Mouse (Mus musculus) gonadal fat pad, adult 2 months (tissue): ENCODE data around the gene Mical1. TPM values are rescaled to one million over a fixed set of nuclear protein-coding genes. Genes with fewer than 3 reads are reported as not detected.

Experiments used
- DNase-seq: peaks from one replicate; pipeline ENCODE4 v3.0.0-alpha.2; 2012; ENCODE audit warnings: low read depth
- polyA plus RNA-seq: library from polyadenylated mRNA; depleted of rRNA; stranded (reverse); fragments of >200 nt; gene quantifications from 2 replicates; pipeline ENCODE4 v1.2.3, GENCODE M21; 2012; rRNA removed

Mical1 gene
- 15.1 and 19.9 TPM in 2 replicates for polyA plus RNA-seq

GRCm38 (mm10) chr10:41476171-41477017 lies at the start of gene Mical1:
Mical1 (plus strand) TSS chr10:41476314.
- DNase-seq: no peak

DNA sequence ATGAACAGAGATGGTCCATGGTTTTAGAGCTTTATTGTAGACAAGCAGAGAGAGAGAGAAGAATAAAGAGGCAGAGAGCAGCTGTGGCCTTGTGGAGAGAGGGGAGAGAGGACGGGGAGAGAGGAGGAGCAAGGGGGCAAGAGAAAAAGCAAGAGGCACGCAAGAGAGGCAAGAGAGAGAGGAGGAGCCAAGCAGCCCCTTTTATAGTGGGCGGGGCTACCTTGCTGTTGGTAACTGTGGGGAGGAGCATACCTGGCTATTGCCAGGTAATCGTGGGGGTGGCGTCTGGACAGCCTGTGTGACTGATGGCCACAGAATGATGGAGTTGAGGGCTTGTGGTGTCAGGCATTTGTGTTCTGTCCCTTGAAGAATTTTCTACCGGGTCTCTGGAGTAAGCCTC lies 49.7 kb upstream of the Mical1 start:
- DNase-seq: no peak

GRCm38 (mm10) chr10:41434624-41435023 lies 41.5 kb upstream of the Mical1 start:
- DNase-seq: no peak

- no peak for DNase-seq
Measured at GRCm38 (mm10) chr10:41435141-41435540, 41.0 kb upstream of the Mical1 start.

DNA sequence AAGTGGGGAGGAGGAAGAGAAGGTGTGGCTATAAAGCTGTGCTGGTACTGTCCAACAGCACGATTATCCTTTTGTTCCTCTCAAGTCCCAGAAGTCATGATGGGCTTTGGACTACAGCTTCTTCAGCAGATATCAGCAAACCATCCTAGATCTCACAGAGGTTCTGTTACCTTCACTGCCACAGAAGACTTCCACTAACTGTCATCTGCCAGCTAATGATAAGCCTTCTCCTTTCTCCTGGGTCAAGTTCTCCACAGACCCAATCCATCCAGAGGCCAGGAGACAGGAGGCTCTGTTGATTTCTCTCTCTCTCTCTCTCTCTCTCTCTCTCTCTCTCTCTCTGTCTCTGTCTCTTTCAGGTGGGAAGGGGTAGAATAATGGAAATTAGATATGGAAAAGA lies 27.9 kb upstream of the Mical1 start:
- no peak for DNase-seq

DNA sequence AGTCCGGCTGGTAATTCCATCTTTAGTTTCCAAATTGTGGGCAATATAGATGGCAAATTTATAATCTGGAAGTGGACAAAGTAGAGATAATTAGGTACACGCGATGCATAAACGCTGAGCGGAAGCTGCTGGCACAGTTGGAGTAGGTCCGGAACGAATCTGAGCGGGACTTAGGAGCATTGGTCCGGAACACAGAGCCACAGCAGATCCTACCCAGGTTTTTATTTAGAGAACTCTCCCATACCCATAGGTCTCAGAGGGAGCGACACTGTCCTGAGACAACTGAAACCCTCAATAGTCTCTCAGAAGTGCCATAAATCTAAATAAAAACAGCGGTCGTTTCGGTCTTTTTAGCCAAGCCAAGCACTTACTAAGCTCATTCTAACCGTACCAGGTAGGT lies 26.4 kb upstream of the Mical1 start:
- no peak for DNase-seq

DNA sequence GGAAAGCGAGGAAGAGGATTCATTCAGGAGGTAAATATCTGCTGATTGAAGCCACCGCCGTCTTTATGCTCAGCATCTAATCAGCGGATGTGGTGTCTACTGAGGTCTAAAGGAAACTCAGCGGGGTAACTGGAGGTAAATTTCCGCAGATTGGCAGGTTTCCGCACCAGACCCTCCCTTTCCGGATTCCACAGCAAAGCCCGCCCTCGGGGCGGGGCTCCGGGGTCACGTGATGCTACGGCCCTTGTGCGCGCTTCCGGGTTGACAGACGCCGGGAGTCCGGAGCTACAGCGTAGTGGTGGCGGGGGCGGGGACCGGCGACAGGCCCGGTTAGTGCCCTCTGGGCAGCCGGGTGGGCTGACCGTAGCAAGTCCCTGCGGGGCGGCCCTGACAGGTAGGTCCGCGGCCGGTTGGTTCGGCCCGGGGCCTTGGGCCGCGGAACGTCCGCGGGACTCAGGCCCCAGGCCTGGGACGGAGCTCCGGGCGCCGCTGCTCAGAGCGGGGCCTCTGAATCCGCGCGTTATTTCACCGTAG lies 25.9 kb upstream of the Mical1 start, which contains the start of gene Zbtb24:
Gene Zbtb24, plus strand, starts transcription at position 247 of the 534 bp plus-strand sequence.
- DNase-seq: no peak

DNA sequence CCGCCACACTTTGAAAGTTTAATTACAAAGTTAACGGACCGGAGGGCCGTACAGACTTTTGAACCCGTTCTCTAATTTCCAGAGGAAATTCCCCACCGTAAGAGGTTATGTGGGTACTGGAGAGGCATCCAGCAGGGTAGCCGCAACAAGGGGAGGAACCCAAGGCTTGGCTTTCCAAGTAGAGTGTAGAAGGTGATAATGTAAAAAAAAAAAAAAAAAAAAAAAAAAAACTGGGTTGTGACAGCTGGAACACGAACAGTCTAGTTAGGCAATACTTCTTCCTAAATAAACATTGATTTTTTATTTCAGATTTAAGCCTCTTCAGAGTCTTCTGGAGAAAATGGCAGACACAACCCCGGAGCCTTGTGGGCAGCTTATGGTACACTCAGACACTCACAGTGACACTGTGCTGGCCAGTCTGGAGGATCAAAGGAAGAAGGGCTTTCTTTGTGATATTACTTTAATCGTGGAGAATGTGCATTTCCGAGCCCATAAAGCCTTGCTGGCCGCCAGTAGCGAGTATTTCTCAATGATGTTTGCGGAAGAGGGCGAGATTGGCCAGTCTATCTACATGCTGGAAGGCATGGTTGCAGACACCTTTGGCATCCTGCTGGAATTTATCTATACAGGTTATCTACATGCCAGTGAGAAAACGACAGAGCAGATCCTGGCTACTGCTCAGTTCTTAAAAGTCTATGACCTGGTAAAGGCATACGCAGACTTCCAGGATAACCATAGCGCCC lies 25.2 kb upstream of the Mical1 start:
- DNase-seq: no peak

GRCm38 (mm10) chr10:41451656-41452055 lies 24.5 kb upstream of the Mical1 start:
- no peak for DNase-seq

DNA sequence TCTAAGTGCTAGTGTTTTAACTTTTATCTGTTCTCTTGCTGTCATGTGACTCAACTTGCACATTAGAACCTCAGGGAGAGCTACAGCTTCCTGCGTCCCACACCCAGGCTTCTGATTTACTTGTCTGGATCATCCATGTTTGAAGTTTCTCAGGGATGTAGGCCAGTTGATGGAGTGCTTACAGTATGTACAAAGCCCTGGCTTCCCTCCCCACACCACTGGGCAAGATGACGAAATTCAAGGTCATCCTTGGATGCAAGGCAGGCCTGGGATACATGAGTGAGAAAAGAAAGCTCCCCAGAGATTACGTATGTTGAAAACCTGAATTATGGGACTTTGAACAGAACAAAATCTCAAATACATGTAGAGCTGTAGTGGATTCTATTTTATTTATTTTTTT lies 23.3 kb upstream of the Mical1 start:
- DNase-seq: no peak

GRCm38 (mm10) chr10:41459990-41460389 lies 16.1 kb upstream of the Mical1 start:
- DNase-seq: no peak

DNA sequence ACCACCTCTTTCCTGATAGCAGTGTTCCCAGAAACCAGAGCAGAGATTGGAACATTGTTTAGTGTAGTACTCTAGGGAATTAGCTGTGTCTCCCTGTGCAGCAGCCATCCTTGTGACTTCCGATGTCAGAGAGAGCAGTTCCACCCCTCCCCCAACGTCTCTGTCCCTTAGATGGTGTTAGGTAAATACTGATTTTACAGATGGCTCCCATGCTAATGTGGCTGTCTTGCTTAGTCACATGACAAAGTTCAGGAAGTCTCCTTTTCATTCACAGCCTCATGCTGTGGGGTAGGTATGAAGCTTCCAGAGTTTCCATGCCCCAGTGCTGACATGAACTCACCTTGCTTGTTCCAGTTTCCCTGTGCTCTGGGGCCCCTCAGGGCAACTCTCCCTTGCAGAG lies 15.6 kb upstream of the Mical1 start:
- no peak for DNase-seq

DNA sequence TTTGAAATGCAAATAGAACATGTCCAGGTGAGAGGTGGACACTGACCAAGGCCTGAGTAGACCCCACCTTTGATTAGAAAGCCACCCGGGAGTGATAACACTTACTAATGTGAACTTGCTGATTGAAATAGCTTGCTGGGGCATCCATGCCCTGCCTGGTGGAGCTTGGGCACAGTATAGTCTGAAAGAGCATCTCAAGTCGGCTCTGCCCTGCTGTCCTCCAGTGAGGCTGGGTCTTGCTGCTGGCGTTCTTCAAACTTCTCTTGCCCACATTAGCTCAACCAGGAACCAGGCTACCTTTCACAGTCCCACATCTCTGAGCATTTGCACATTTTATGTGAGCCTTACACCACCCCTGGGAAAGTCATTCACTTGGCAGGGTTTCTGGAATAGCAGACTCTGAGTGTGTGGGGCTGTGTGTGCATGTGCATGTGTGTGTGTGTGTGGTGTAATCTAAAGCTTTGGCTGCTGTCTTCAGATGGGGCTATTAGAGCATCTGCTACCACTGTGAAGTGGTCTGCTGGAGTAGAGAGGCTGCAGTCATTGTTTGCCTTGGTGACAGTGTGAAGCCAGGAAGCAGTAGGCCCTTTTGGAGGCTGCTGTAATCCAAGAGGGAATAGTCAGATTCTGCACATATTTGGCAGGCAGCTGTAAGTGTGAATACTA lies 14.9 kb upstream of the Mical1 start:
- no peak for DNase-seq

- DNase-seq: no peak
Measured at GRCm38 (mm10) chr10:41464401-41464955, 11.6 kb upstream of the Mical1 start.

DNA sequence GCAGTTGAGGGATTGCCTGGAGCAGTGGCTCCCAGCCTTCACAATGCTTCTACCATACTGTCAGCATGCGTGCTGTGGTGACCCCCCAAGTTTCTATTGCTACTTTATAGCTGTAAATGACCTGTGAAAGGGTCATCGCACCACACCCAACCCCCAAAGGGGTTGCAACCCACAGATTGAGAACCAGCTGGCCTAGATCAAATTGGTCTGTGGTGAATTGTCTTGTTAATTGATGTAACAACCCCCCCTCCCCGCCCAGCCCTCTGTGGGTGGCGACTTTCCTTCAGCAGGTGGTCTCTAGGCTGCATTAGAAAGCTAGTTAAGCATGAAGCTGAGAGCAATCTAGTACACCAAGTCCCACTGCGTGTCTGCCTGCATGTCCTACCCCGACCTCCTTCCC lies 8.8 kb upstream of the Mical1 start:
- DNase-seq: no peak

DNA sequence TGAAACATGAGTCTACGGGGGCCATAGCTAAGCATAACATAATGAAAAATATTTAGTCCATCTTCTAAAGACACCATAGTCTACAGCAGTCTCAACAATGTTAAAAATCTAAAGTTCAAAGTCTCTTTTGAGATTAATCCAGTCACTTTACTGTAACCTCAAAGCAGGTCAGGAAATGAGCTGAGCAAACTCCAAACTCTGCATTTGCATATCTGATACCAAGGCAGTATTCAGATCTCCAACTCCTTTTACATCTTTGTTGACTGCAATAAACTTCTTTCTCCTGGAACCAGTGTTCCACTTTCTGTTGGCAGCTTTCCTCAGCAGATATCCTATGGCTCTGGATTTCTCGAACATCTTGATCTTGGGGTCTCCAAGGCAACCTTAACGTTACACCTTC lies 5.4 kb upstream of the Mical1 start:
- DNase-seq: no peak

DNA sequence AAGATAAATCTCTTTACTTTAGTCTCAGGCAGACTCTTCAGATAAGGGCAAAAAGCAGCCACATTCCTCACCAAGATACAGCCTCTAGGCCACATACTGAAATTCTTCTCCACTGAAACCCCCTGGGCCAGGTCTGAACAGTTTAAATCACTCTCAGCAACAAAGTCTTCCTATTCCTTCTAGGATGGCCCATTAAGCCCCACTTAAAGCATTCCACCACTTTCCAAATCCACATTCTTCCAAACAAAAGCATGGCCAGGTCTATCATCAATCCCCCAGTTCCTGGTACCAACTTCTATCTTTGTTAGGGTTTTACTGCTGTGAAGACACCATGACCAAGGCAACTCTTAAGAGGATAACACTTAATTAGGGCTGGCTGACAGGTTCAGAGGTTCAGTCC lies 3.6 kb upstream of the Mical1 start:
- DNase-seq: no peak

- DNase-seq: no peak
Measured at GRCm38 (mm10) chr10:41472962-41473481, 3.1 kb upstream of the Mical1 start.

- no peak for DNase-seq
Measured at GRCm38 (mm10) chr10:41473782-41474468, 2.2 kb upstream of the Mical1 start.

DNA sequence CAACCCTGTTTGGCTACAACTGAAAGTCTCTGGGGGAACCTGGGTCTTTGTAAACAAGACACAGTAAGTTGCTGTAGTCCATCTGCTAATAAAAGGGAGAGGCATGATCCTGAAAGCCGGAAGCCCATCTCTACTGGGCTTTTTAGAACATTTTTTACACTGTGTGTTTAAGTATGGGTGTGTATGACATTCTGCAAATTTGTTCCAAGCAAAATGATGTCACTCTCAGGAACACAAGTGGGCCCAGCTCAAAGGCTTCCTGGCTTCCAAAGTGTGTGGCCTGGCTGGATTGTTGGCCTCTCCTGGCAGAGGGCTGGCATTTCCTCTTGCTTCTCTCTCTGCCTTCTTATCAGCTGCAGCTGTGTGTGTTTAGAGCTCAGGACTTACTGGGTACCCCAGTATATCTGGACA lies 1.1 kb upstream of the Mical1 start:
- DNase-seq: no peak

GRCm38 (mm10) chr10:41477018-41477277 lies 834 bp downstream of the Mical1 start:
- DNase-seq: no peak
